Mouse (Mus musculus) heart, embryonic 11.5 days (tissue): ENCODE results near the gene Mrps21. TPM values are rescaled to one million over a fixed set of nuclear protein-coding genes. Genes with fewer than 3 reads are reported as not detected.
"Not testable (repeated sequence)": the region's sequence is repeated elsewhere in the genome, so short reads cannot be mapped to it uniquely, and the experiment has no call there.

Experiments used
- ATAC-seq: fragments of 200-750 bp; cut with Nextera tagmentation; replicated peaks from 2 replicates; pipeline ENCODE4 v1.8.0; 2017; ENCODE audit warnings: moderate library complexity; ENCODE audit not compliant: insufficient number of reproducible peaks, low FRiP score, low TSS enrichment
- H3K27ac ChIP-seq: fragments of 300-500 bp; sonication (generic); 2 replicates; pipeline ENCODE4 v1.5.1; 2014; ENCODE audit warnings: mild to moderate bottlenecking, low read depth, low read length
- H3K27me3 ChIP-seq: fragments of 300-500 bp; sonication (generic); 2 replicates; pipeline ENCODE4 v1.6.1; 2014; ENCODE audit warnings: mild to moderate bottlenecking, low read length, mixed read lengths; ENCODE audit not compliant: control insufficient read depth, insufficient read depth
- H3K36me3 ChIP-seq: fragments of 300-500 bp; sonication (generic); 2 replicates; pipeline ENCODE4 v1.6.1; 2014; ENCODE audit warnings: mild to moderate bottlenecking, low read length, moderate library complexity, mixed read lengths; ENCODE audit not compliant: control insufficient read depth, insufficient read depth
- H3K4me1 ChIP-seq: fragments of 300-500 bp; sonication (generic); 2 replicates; pipeline ENCODE4 v1.6.1; 2014; ENCODE audit warnings: low read length; ENCODE audit not compliant: control insufficient read depth, insufficient read depth
- H3K4me2 ChIP-seq: fragments of 300-500 bp; sonication (generic); 2 replicates; pipeline ENCODE4 v1.6.1; 2014; ENCODE audit warnings: mild to moderate bottlenecking, moderate library complexity
- H3K4me3 ChIP-seq: fragments of 300-500 bp; sonication (generic); 2 replicates; pipeline ENCODE4 v1.5.1; 2014; ENCODE audit warnings: low read depth, low read length
- H3K9ac ChIP-seq: fragments of 300-500 bp; sonication (generic); 2 replicates; pipeline ENCODE4 v1.6.1; 2014; ENCODE audit warnings: mild to moderate bottlenecking, low read depth, low read length, moderate library complexity
- H3K9me3 ChIP-seq: fragments of 300-500 bp; sonication (generic); replicated peaks from 2 replicates; pipeline ENCODE4 v1.6.1; 2016; ENCODE audit warnings: low read length; ENCODE audit not compliant: control insufficient read depth
- WGBS: fragments of 180-500 bp; shearing (Covaris S2); extraction: QIAGEN DNeasy Blood & Tissue Kit; methylation state at CpG from one replicate; pipeline ENCODE4 v1.1.7; 2014; ENCODE audit not compliant: insufficient replicate concordance; 5-methylcytosine and 5-hydroxymethylcytosine counted together
- polyA plus RNA-seq: library from polyadenylated mRNA; unstranded; fragments of >200 nt; fragmentation: Nextera tagmentation; extraction: Ambion mirVana; gene quantifications from 2 replicates; pipeline ENCODE4 v1.2.1, GENCODE M21; 2014

Gene Mrps21
- polyA plus RNA-seq, 1 experiment from 2014 or later: 410 TPM

GRCm38 (mm10) chr3:95865050-95865449, 6.3 kb downstream of the Mrps21 start:
- Histone ChIP-seq H3K4me2 (no peak overlapping the region), H3K4me1 (no peaks in the 10 kb centered on the region), H3K36me3 (peaks cover 19% of the 10 kb centered on the region), H3K9ac (no peak overlapping the region), H3K27me3 (no peaks in the 10 kb centered on the region), H3K4me3 (no peak overlapping the region), H3K9me3 (no peaks in the 10 kb centered on the region), H3K27ac (no peak overlapping the region)
- WGBS: 84% methylated on average over 5 of the region's 5 CpGs
- ATAC-seq: no peak

GRCm38 (mm10) chr3:95863578-95863977, 7.7 kb downstream of the Mrps21 start:
- Histone ChIP-seq H3K27ac (no peak overlapping the region), H3K27me3 (no peaks in the 10 kb centered on the region), H3K9me3 (no peaks in the 10 kb centered on the region), H3K9ac (no peak overlapping the region), H3K4me3 (no peak overlapping the region), H3K36me3 (peaks cover 13% of the 10 kb centered on the region; the same call in 1 of the 2 replicates), H3K4me1 (no peaks in the 10 kb centered on the region), H3K4me2 (no peak overlapping the region)
- 62% methylated on average over 7 of the region's 7 CpGs for WGBS
- ATAC-seq: no peak

GRCm38 (mm10) chr3:95861796-95862195, 9.5 kb downstream of the Mrps21 start:
- no peaks in the 10 kb centered on the region for H3K27me3 ChIP-seq
- no peak for ATAC-seq
- H3K4me1 ChIP-seq: no peaks in the 10 kb centered on the region
- no peak overlapping the region for H3K4me2 ChIP-seq
- H3K9me3 ChIP-seq: no peaks in the 10 kb centered on the region
- peaks cover 8% of the 10 kb centered on the region; the same call in 1 of the 2 replicates for H3K36me3 ChIP-seq
- H3K9ac ChIP-seq: no peak overlapping the region
- WGBS: 43% methylated on average over 2 of the region's 2 CpGs
- H3K27ac ChIP-seq: no peak overlapping the region
- no peak overlapping the region for H3K4me3 ChIP-seq

- no peak overlapping the region for H3K27ac ChIP-seq
- 69% methylated on average over 10 of the region's 10 CpGs for WGBS
- no peaks in the 10 kb centered on the region for H3K27me3 ChIP-seq
- ATAC-seq: no peak
- H3K36me3 ChIP-seq: peaks cover 8% of the 10 kb centered on the region; the same call in 1 of the 2 replicates
- H3K4me1 ChIP-seq: no peaks in the 10 kb centered on the region
- no peak overlapping the region for H3K4me3 ChIP-seq
- H3K9ac ChIP-seq: no peak overlapping the region
- H3K4me2 ChIP-seq: no peak overlapping the region
- no peaks in the 10 kb centered on the region for H3K9me3 ChIP-seq
These were observed 10.1 kb downstream of the Mrps21 start for GRCm38 (mm10) chr3:95861216-95861615.

GRCm38 (mm10) chr3:95860323-95860722, 11.0 kb downstream of the Mrps21 start:
- no peaks in the 10 kb centered on the region for H3K4me1 ChIP-seq
- H3K27me3 ChIP-seq: no peaks in the 10 kb centered on the region
- H3K4me3 ChIP-seq: no peak overlapping the region
- peaks cover 8% of the 10 kb centered on the region; the same call in 1 of the 2 replicates for H3K36me3 ChIP-seq
- ATAC-seq: no peak
- H3K9me3 ChIP-seq: no peaks in the 10 kb centered on the region
- no peak overlapping the region for H3K4me2 ChIP-seq
- H3K27ac ChIP-seq: no peak overlapping the region
- H3K9ac ChIP-seq: no peak overlapping the region
- 80% methylated on average over 3 of the region's 3 CpGs for WGBS

DNA sequence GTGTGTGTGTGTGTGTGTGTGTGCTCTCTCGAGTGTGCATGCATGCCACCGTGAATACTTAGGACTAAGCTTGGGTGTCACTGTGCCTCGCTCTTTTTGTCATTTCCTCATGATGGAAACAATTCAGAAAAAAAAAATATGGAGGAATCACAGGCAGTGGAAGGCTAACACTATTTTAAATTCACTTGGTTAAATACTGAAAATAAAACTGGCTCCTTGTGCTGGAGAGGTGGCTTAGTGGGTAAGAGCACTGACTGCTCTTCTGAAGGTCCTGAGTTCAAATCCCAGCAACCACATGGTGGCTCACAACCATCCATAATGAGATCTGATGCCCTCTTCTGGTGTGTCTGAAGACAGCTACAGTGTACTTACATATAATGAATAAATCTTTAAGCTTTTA, 13.0 kb downstream of the Mrps21 start:
- not testable (repeated sequence) for H3K4me2 ChIP-seq, H3K36me3 ChIP-seq, ATAC-seq, H3K9ac ChIP-seq, H3K27ac ChIP-seq, H3K4me1 ChIP-seq, H3K27me3 ChIP-seq, H3K9me3 ChIP-seq, H3K4me3 ChIP-seq
- WGBS: 76% methylated on average over 3 of the region's 3 CpGs

DNA sequence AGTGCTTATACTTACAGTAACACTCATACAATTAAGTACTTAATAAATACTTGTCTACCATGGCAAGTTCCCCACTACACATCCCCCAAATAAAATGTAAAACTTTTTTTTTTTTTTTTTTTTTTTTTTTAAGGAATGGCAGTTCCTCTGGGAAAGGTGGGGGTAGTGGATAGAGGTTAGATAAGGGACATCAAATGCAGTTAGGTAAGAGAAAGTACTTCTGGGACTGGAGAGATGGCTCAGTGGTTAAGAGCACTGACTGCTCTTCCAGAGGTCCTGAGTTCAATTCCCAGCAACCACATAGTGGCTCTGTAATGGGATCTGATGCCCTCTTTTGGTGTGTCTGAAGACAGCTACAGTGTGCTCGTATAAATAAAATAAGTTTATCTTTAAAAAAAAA, 14.3 kb downstream of the Mrps21 start:
- 86% methylated on average over 1 of the region's 1 CpGs for WGBS
- H3K9ac ChIP-seq, H3K4me3 ChIP-seq, H3K4me1 ChIP-seq, H3K27me3 ChIP-seq, H3K27ac ChIP-seq, ATAC-seq, H3K4me2 ChIP-seq, H3K9me3 ChIP-seq: not testable (repeated sequence)
- peaks cover 10% of the 10 kb centered on the region for H3K36me3 ChIP-seq

DNA sequence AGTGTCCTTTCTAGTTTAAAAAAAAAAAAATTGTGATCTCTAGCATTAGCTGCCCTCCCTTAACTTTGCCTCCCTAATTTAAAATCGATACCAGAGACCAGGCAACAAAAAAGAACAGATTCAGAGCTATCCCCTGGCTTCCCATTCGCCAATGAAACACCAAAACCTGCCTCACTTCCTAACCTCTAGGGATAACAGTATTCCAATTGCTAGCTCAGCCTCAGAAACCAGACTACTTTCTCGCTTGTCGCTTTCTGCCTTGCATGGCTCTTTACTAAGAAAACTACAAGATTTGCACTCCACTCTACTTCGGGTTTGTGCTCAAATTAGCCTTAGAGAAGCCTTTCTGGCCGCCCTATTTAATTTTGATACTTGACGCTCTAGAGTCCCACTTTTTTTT, 15.2 kb downstream of the Mrps21 start:
- peak overlapping the region; percentile 89 for H3K9ac ChIP-seq
- H3K4me1 ChIP-seq: peaks cover 7% of the 10 kb centered on the region; the same call in 1 of the 2 replicates
- peaks cover 14% of the 10 kb centered on the region for H3K36me3 ChIP-seq
- ATAC-seq: no peak
- WGBS: 28% methylated on average over 7 of the region's 7 CpGs
- peak overlapping the region; percentile 74 for H3K4me2 ChIP-seq
- H3K4me3 ChIP-seq: peak overlapping the region; percentile 88
- H3K27ac ChIP-seq: peak overlapping the region; percentile 42
- H3K27me3 ChIP-seq: no peaks in the 10 kb centered on the region
- no peaks in the 10 kb centered on the region for H3K9me3 ChIP-seq

DNA sequence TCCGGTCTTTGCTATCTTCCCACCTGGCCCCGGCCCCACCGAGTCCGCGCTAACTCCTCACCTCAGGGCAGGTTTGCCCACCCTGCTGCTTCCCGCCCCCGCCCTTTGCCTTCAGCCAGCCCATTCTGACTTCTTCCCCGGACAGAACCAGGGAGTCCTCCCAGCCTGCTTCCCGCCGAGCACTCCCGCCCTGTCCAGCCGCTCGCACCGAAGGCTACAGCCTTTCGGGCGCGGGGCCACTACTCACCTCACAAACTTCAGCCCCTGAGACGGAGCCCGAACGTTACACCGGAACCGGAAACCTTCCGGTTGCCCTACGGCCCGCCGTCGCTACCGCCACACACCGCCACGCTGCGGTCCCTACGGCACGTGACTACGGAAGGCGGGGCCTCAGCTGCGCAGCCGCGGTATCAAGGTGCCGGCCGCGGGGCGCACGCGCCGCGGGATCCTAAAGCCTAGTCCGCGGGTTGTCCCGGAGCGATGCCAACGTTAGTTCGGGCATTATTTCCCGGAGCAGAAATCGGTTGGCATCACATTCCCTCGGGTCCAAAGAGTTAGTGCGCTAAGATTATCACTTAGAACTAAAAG, 15.7 kb downstream of the Mrps21 start, which contains the start of gene Prpf3:
Prpf3 (minus strand) TSS at position 384 of the 588 bp plus-strand sequence.
- peak; percentile 96 for ATAC-seq
- Histone ChIP-seq H3K4me3 (peak within 1 kb of the TSS; percentile 88), H3K4me2 (peak within 1 kb of the TSS; percentile 74), H3K4me1 (peaks cover 11% of the 10 kb centered on the region; the same call in 1 of the 2 replicates), H3K27me3 (no peaks in the 10 kb centered on the region), H3K9me3 (no peaks in the 10 kb centered on the region), H3K27ac (peak within 1 kb of the TSS; percentile 60), H3K9ac (peak within 1 kb of the TSS; percentile 89), H3K36me3 (peaks cover 14% of the 10 kb centered on the region)
- under 1% methylated on average over 56 of the region's 56 CpGs for WGBS
